Mouse (Mus musculus) cerebellum, postnatal 25 days (tissue): ENCODE results near the gene Gm28102.
"Not testable (repeated sequence)": the region's sequence is repeated elsewhere in the genome, so short reads cannot be mapped to it uniquely, and the experiment has no call there.

Experiments used
- DNase-seq, 2 experiments: peaks; one replicate each; pipeline ENCODE4 v3.0.0; 2021; ENCODE audit warnings: mixed read lengths in 2 of 2

The Gm28102 gene

DNA sequence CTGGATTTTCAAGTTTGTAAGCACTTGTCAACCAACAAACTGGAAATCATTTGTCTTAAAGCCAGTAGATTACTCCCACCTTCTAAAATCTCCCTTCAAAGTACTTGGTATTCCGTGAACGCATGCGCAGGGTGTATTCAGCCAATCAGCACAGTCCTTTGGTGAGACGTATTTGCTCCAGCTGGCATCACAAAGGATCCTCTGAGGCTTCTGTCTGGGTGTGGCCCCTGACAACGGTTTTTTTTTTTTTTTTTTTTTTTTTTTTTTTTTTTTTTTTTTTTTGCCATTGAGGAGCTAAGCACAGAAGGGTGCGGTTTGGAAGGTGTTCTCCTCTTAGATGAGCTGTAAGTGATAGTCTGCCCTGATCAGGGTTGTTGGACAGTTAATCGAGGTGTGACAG is at the start of gene Gm28102:
Gm28102 (plus strand) TSS at position 301 of the 400 bp plus-strand sequence.
- DNase-seq, result not testable (repeated sequence)
